Mouse (Mus musculus): ENCODE data around the gene Itpr1. TPM values are rescaled to one million over a fixed set of nuclear protein-coding genes. Genes with fewer than 3 reads are reported as not detected.

Itpr1 gene
- total and polyA plus RNA-seq, 3 experiments: 9.3 to 25.7 (median 19.0) TPM

DNA sequence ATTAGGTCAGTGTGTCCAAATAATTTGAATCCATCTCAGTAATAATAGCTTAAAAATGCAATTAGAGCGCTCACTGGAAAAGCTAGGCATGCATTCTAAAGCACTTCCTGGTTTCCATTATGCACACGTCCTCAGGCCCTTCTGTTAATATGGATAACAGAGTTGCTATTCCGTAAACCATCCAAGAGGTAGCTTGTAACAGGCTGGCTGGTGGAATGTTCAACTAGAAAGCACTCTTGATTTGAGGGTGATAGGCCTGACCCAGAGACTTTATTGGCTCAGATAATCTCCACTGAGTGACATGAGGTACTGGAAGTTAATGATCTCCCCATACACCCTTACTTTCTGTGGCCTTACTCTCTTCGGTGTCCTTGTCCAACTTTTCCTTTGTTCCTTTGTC, 43.0 kb downstream of the Itpr1 start:
- H3K36me3 ChIP-seq (replicated peaks): peaks cover 14% of the 10 kb centered on the region
- ATAC-seq (ENCODE audit: extremely low read depth, insufficient number of reproducible peaks, low FRiP score, poor library complexity, severe bottlenecking): no peak

DNA sequence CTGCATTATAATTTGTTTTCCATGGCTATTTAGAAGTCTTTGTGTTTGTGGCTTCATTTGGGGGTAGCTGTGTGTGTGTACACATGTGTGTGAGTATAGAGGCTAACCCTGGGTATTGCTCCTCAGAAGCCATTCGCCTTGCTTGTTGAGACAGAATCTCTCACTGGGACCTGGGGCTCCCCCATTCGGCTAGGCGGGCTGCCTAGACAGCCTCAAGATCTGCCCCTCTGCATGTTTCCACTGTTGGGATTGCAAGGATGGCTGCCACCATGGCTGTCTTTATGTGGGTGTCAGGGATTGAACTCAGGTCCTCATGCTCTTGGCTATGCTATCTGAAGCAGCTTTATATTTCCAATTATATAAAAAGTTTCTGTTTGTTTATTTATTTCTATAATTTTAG, 44.3 kb downstream of the Itpr1 start:
- H3K27me3 ChIP-seq (ENCODE audit: insufficient read depth, low read length): no peaks in the 10 kb centered on the region
- no peak for TF ChIP-seq TAL1 (conservative IDR thresholded peaks at IDR 0.05; ENCODE audit: low read depth, low read length)
- TF ChIP-seq GATA2 (IDR thresholded peaks at IDR 0.05; ENCODE audit: borderline replicate concordance, low read depth, low read length): no peak
- no peak for TF ChIP-seq GATA1 (IDR thresholded peaks at IDR 0.05; ENCODE audit: borderline replicate concordance, low read length)
- no peak for TF ChIP-seq CTCF (IDR thresholded peaks at IDR 0.05; ENCODE audit: low read depth, low read length)
- no peak for TF ChIP-seq POLR2AphosphoS5 (IDR thresholded peaks at IDR 0.05; ENCODE audit: insufficient replicate concordance, low read depth, low read length)
- no peak overlapping the region for H3K4me3 ChIP-seq (ENCODE audit: low read depth, low read length)
- H3K9me3 ChIP-seq (replicated peaks): no peaks in the 10 kb centered on the region
- ATAC-seq (ENCODE audit: extremely low read depth, insufficient number of reproducible peaks, low FRiP score, poor library complexity, severe bottlenecking) (no peak), DNase-seq (ENCODE audit: low spot score) (no peak)
- H3K36me3 ChIP-seq (replicated peaks): peaks cover 10% of the 10 kb centered on the region
- H3K4me1 ChIP-seq (ENCODE audit: insufficient read depth, low read depth, low read length): no peaks in the 10 kb centered on the region

More for the DNA sequence above, 43.0 kb downstream of the Itpr1 start:
- no peaks in the 10 kb centered on the region for H3K27me3 ChIP-seq (ENCODE audit: insufficient read depth, low read length)
- TF ChIP-seq TAL1 (conservative IDR thresholded peaks at IDR 0.05; ENCODE audit: low read depth, low read length) (no peak), CTCF (IDR thresholded peaks at IDR 0.05; ENCODE audit: low read depth, low read length) (no peak), POLR2AphosphoS5 (IDR thresholded peaks at IDR 0.05; ENCODE audit: insufficient replicate concordance, low read depth, low read length) (no peak), GATA1 (IDR thresholded peaks at IDR 0.05; ENCODE audit: borderline replicate concordance, low read length) (no peak), GATA2 (IDR thresholded peaks at IDR 0.05; ENCODE audit: borderline replicate concordance, low read depth, low read length) (no peak)
- no peak for DNase-seq (ENCODE audit: low spot score)
- H3K4me3 ChIP-seq (ENCODE audit: low read depth, low read length): no peak overlapping the region
- no peaks in the 10 kb centered on the region for H3K9me3 ChIP-seq (replicated peaks)
- H3K4me1 ChIP-seq (ENCODE audit: insufficient read depth, low read depth, low read length): no peaks in the 10 kb centered on the region

DNA sequence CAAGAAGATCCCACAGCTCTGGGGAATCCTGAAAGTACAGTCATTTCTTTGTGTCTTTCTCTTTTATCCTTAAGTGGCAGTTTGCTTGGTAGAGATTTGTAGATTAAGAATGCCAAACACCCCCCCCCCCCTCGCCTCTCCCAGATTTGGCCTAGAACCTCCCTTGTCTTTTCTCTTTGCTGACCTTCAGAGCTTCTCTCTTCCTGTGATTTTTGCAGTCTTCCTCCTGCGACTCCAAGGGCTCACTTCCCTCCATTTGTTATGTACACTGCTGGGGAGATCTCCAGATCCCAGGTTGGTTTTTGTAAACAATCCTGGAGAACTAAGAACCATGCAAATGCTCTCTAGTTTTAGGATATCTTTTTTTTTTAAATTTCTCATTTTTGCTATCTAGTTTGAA, 45.7 kb downstream of the Itpr1 start:
- DNase-seq (ENCODE audit: low spot score) (no peak), ATAC-seq (ENCODE audit: extremely low read depth, insufficient number of reproducible peaks, low FRiP score, poor library complexity, severe bottlenecking) (no peak)
- Histone ChIP-seq H3K9me3 (replicated peaks) (no peaks in the 10 kb centered on the region), H3K27me3 (ENCODE audit: insufficient read depth, low read length) (no peaks in the 10 kb centered on the region), H3K36me3 (replicated peaks) (peaks cover 6% of the 10 kb centered on the region), H3K4me3 (ENCODE audit: low read depth, low read length) (no peak overlapping the region), H3K4me1 (ENCODE audit: insufficient read depth, low read depth, low read length) (no peaks in the 10 kb centered on the region)
- no peak for TF ChIP-seq GATA1 (IDR thresholded peaks at IDR 0.05; ENCODE audit: borderline replicate concordance, low read length)
- no peak for TF ChIP-seq POLR2AphosphoS5 (IDR thresholded peaks at IDR 0.05; ENCODE audit: insufficient replicate concordance, low read depth, low read length)
- TF ChIP-seq CTCF (IDR thresholded peaks at IDR 0.05; ENCODE audit: low read depth, low read length): no peak
- TF ChIP-seq TAL1 (conservative IDR thresholded peaks at IDR 0.05; ENCODE audit: low read depth, low read length): no peak
- TF ChIP-seq GATA2 (IDR thresholded peaks at IDR 0.05; ENCODE audit: borderline replicate concordance, low read depth, low read length): no peak

DNA sequence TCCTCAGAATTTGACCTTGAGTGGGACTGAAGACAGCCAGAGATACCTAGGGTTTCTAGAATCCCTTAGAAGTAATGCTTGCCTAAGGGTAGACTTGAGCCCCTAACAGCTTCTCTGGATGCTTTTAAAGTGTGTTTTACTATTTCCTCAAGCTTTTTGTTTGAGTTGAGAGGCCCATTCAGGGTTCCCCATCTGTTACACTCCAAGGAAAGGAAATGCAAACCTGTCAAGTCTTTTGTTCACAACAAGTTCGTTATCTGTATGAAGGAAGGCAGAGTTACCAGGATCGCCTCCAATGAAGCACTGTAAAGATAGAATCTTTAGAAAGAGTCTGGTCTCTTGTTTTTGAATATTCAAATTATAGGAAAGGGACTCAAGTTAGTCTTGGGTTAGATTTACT, 46.8 kb downstream of the Itpr1 start:
- H3K27me3 ChIP-seq (ENCODE audit: insufficient read depth, low read length): no peaks in the 10 kb centered on the region
- DNase-seq (ENCODE audit: low spot score) (no peak), ATAC-seq (ENCODE audit: extremely low read depth, insufficient number of reproducible peaks, low FRiP score, poor library complexity, severe bottlenecking) (no peak)
- no peak overlapping the region for H3K4me3 ChIP-seq (ENCODE audit: low read depth, low read length)
- no peaks in the 10 kb centered on the region for H3K9me3 ChIP-seq (replicated peaks)
- no peak for TF ChIP-seq POLR2AphosphoS5 (IDR thresholded peaks at IDR 0.05; ENCODE audit: insufficient replicate concordance, low read depth, low read length)
- no peak for TF ChIP-seq GATA2 (IDR thresholded peaks at IDR 0.05; ENCODE audit: borderline replicate concordance, low read depth, low read length)
- TF ChIP-seq CTCF (IDR thresholded peaks at IDR 0.05; ENCODE audit: low read depth, low read length): no peak
- no peak for TF ChIP-seq TAL1 (conservative IDR thresholded peaks at IDR 0.05; ENCODE audit: low read depth, low read length)
- TF ChIP-seq GATA1 (IDR thresholded peaks at IDR 0.05; ENCODE audit: borderline replicate concordance, low read length): no peak
- peaks cover 6% of the 10 kb centered on the region for H3K36me3 ChIP-seq (replicated peaks)
- no peaks in the 10 kb centered on the region for H3K4me1 ChIP-seq (ENCODE audit: insufficient read depth, low read depth, low read length)

DNA sequence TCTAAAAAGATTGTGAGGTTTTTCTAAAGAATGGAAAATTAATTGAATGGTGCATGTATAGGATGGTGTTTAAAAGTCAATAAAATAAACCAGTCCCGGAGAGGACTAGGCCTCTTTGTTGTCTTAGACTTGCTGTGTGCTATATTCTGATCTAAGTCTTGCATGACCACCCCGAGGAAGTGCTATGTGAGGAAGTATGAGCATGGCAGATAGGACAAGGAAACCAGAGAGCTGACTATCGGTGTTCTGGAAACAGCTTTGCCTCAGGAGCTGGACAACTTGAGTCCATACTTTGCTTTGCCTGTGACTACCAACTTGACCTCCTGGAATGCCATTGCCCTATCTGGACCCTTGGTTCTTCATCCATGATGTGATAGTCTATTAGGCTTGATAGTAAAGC, 48.6 kb downstream of the Itpr1 start:
- H3K36me3 ChIP-seq (replicated peaks): peaks cover 5% of the 10 kb centered on the region
- TF ChIP-seq POLR2AphosphoS5 (IDR thresholded peaks at IDR 0.05; ENCODE audit: insufficient replicate concordance, low read depth, low read length): no peak
- no peak for TF ChIP-seq GATA1 (IDR thresholded peaks at IDR 0.05; ENCODE audit: borderline replicate concordance, low read length)
- no peak for TF ChIP-seq CTCF (IDR thresholded peaks at IDR 0.05; ENCODE audit: low read depth, low read length)
- no peak for TF ChIP-seq GATA2 (IDR thresholded peaks at IDR 0.05; ENCODE audit: borderline replicate concordance, low read depth, low read length)
- no peak for TF ChIP-seq TAL1 (conservative IDR thresholded peaks at IDR 0.05; ENCODE audit: low read depth, low read length)
- no peaks in the 10 kb centered on the region for H3K9me3 ChIP-seq (replicated peaks)
- H3K27me3 ChIP-seq (ENCODE audit: insufficient read depth, low read length): no peaks in the 10 kb centered on the region
- H3K4me3 ChIP-seq (ENCODE audit: low read depth, low read length): no peak overlapping the region
- DNase-seq (ENCODE audit: low spot score): no peak
- no peak for ATAC-seq (ENCODE audit: extremely low read depth, insufficient number of reproducible peaks, low FRiP score, poor library complexity, severe bottlenecking)
- no peaks in the 10 kb centered on the region for H3K4me1 ChIP-seq (ENCODE audit: insufficient read depth, low read depth, low read length)

DNA sequence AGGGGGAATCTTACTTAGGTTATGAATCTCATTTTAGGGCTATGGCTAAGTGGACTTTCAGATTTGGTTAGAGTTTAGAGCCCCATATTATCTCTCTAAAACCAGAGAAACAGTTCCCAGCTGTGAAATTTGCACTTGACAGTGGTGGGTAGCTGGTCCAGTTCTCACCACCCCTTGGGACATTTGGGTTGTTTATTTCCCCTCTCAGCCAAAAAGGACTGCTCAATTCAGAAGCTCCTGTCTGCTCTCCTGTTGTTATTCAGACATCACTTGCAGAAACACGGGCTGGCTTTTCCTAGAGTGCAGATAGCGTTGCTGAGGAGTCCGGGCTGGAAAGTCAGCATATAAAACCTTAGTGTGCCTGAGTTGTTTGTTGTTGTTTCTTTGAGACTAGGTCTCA, 51.3 kb downstream of the Itpr1 start:
- H3K27me3 ChIP-seq (ENCODE audit: insufficient read depth, low read length): no peaks in the 10 kb centered on the region
- DNase-seq (ENCODE audit: low spot score) (no peak), ATAC-seq (ENCODE audit: extremely low read depth, insufficient number of reproducible peaks, low FRiP score, poor library complexity, severe bottlenecking) (no peak)
- H3K4me1 ChIP-seq (ENCODE audit: insufficient read depth, low read depth, low read length): no peaks in the 10 kb centered on the region
- no peak for TF ChIP-seq POLR2AphosphoS5 (IDR thresholded peaks at IDR 0.05; ENCODE audit: insufficient replicate concordance, low read depth, low read length)
- no peak for TF ChIP-seq TAL1 (conservative IDR thresholded peaks at IDR 0.05; ENCODE audit: low read depth, low read length)
- no peak for TF ChIP-seq GATA1 (IDR thresholded peaks at IDR 0.05; ENCODE audit: borderline replicate concordance, low read length)
- no peak for TF ChIP-seq GATA2 (IDR thresholded peaks at IDR 0.05; ENCODE audit: borderline replicate concordance, low read depth, low read length)
- TF ChIP-seq CTCF (IDR thresholded peaks at IDR 0.05; ENCODE audit: low read depth, low read length): no peak
- no peaks in the 10 kb centered on the region for H3K9me3 ChIP-seq (replicated peaks)
- no peak overlapping the region for H3K4me3 ChIP-seq (ENCODE audit: low read depth, low read length)
- H3K36me3 ChIP-seq (replicated peaks): peaks cover 3% of the 10 kb centered on the region
